Mouse (Mus musculus) embryonic stem cell, embryonic (primary cell): Measurements from ENCODE around the gene Rnf24.

ENCODE experiments used
- CTCF ChIA-PET, 4 experiments: fragments of 300-600 bp in 2 of 4; fragments of 350-600 bp in 2 of 4; sonication (Branson Sonifier 250); formaldehyde crosslinking; loops; one replicate each; lab custom pipeline; 2022; ENCODE audit warnings: inconsistent platforms in 2 of 4; lab: Charles Lee
- POLR2A ChIA-PET, 4 experiments: fragments of 300-600 bp in 2 of 4; fragments of 350-600 bp in 2 of 4; sonication (Branson Sonifier 250); formaldehyde crosslinking; loops; one replicate each; lab custom pipeline; 2022; ENCODE audit warnings: antibody characterized with exemption in 4 of 4, inconsistent platforms in 1 of 4; lab: Charles Lee

Rnf24 gene

DNA sequence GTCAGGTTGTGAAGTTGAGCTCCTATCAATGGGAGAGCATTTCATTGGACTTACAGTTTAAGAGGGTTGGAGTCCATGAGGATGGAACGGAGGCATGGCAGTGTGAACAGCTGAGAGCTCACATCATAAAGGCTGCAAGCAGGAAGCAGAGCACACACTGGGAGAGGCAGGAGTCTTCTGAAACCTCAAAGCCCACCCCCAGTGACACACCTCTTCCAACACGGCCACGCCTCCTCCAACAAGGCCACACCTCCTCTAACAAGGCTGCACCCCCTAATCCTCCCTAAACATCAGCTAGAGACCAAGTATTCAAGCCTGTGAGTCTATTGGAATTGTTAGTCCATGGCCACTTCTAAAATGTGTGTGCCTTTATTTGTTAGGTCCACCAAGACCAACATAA, 97.0 kb downstream of the Rnf24 start:
- ChIA-PET POLR2A (interaction anchor here (0.6 to 7.6 kb wide), 50 partner anchors 7 to 774 kb away, joined by 3 to 75 read pairs (median 4); partner anchors contain the start of genes Mavs (in 3 of the 4), 1700037H04Rik (in 2 of the 4), Cdc25b (in 2 of the 4) and Cenpb (in 2 of the 4)), CTCF (interaction anchor here in 3 of 4 experiments (0.6 to 2.4 kb wide), 19 partner anchors 10 to 867 kb away, joined by 3 to 9 read pairs (median 4); partner anchors contain the start of genes 1700037H04Rik (in 1 of the 3), Cdc25b (in 1 of the 3), Mavs (in 1 of the 3) and Spef1 (in 1 of the 3))

DNA sequence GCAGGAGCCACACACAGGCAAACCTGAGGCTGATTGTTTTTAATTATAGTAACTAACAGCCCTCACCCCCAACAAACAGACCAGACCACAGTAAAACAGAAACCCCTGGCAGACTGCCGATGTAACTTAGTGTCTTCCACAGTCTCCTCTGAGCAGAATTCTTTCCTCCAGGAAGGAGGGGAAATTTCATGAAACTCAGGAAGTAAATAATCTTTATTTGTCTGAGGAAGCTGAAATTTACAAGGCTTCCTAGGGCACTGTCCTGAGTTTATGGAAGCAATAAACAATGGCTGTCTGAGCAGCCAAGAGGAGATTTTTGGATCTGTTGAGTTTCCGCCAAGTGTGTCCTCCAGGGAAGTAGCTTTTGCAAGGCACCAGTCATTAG, 98.4 kb downstream of the Rnf24 start:
- ChIA-PET POLR2A (interaction anchor here in 2 of 4 experiments (0.9 to 7.6 kb wide), 14 partner anchors 8 to 198 kb away, joined by 3 to 75 read pairs (median 5); partner anchors contain the start of genes Mavs (in 2 of the 2) and Pank2 (in 2 of the 2)), CTCF (interaction anchor here (0.6 to 2.4 kb wide), 26 partner anchors 8 to 510 kb away, joined by 3 to 11 read pairs (median 4); partner anchors contain the start of genes Cdc25b (in 1 of the 4), Mavs (in 1 of the 4), Pank2 (in 1 of the 4) and Spef1 (in 1 of the 4))

DNA sequence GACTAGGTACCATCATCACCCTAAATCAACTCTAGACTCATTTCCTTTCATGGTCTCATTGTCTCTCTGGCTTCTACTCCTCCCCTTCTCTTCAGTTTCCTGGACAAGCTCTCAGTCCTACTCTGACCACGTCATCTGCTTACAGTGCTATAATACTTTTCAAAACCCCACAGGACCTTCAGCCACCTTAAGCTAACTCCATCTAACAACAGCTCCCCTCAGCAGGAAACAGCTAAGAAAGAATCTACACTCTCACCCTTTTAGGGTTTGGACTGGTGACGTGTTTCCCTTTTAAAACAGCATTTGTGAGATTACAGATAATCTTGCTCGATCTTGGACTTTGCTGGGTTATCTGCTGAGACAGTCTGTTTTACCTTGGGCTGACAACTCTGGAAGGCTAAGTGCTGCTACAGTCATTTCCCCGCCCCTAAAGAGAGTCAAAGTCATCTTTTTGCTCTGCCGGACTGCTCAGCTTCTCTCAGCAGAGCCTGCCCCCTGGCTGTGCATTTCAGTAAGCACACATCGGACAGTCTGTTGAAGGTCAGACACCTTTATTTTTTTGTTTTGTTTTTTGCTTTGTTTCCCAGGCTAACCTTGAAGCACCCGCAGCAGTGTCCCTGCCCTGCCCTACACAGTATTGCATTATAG, 98.9 kb downstream of the Rnf24 start:
- POLR2A ChIA-PET, result interaction anchor here in 3 of 4 experiments (0.5 to 7.6 kb wide), 18 partner anchors 8 to 159 kb away, joined by 3 to 75 read pairs (median 5); partner anchors contain the start of genes Pank2 (in 3 of the 3), Mavs (in 2 of the 3), Cdc25b (in 1 of the 3) and Spef1 (in 1 of the 3)
- CTCF ChIA-PET, result interaction anchor here (0.6 to 2.4 kb wide), 25 partner anchors 8 to 509 kb away, joined by 3 to 11 read pairs (median 4); partner anchors contain the start of genes Mavs (in 1 of the 4) and Pank2 (in 1 of the 4)
